Mouse (Mus musculus) neural tube, embryonic 10.5 days (tissue): ENCODE results near the gene Olfr281.
A peak's percentile ranks its signal among the peaks of the same experiment; 100 is the strongest.

Experiments
- DNase-seq: peaks from one replicate; pipeline ENCODE4 v3.0.0-alpha.2; 2017; ENCODE audit warnings: low spot score; ENCODE audit errors: extremely low spot score

The Olfr281 gene

DNA sequence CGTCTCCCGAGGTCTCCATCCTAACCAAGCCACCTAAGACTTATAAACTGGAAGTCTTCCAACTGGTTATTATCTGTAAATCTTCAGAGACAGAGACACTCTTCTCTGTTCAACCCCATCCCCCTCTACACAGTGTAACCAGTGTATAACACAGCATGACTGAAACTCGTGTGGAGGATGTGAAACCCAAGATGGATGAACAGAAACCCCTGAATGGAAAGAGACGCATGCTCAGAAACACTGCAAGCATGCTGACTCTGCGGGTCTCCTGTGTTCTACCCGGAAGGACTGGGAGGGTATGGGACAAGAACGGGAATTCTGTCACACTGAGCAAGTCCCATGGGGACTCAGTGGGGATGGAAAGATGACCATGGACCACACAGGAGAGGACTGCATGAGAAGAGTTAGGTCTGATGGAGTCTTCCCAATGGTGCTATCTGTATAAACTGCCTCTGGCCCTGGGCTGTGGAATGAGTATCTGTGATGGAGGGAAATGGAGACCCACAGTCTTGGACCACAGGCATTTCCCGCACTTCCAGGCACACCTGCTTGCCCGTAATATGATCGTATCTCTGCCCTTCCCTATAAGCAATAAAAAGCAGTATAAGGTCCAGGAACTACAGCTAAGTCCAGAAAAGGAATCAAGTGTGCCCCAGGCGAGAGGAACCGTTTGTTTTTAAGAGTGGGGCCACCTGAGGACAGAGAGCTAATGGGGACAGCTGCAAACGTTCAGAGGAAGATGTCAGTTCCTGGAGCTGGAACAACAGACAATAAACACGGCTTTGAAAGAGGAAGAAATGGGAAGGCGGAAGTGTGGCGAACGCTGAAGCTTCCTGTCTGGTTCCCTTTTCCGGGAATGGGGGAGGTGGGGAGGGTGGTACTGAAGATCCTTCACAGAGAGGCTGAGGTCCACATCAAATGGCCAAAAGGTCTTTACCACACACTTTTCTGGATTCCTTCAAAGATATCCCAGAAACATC, 31.8 kb downstream of the Olfr281 start:
- no peak for DNase-seq

- DNase-seq: no peak
Observed at GRCm38 (mm10) chr15:98486433-98487021, 34.1 kb downstream of the Olfr281 start.

DNA sequence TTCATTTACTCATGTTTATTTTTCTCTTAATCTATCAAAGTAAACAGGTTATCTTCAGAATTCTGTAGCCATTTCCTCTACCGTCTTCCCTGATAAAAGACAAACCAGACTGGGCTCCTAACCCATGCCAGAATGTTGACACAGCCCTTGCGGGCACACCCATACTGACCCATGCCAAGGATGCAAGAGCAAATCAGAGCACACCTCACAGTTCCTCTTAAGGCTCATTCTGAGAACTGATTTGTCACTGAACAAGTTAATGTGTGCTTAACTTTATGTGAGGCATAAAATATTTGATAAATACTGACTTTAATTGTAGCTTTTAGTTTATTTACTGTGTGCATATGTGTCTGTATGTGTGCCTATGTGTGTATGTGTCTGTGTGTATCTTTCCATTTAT, 38.9 kb downstream of the Olfr281 start:
- no peak for DNase-seq

DNA sequence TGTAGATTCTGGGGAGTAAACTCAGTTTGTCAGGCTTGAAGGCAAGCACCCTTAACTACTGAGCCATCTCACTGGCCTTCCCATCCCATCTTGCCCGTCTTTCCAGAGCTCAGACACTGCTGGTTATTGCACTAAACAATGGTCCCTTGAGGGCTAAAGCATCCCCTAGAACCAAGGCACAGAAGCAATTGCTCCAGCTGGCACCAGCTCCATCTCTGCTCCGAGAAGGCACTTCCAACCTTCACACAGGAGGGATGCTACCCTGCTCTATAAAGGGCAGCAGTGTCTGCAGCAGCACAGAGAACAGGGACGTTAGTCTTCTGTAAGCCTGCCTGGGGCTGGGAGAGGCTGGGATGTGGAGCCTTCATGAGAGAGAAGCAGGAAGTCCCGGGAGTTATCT, 39.7 kb downstream of the Olfr281 start, which contains the start of gene Olfr279:
Olfr279 (plus strand) TSS at position 301 of the 400 bp plus-strand sequence.
- no peak for DNase-seq

DNA sequence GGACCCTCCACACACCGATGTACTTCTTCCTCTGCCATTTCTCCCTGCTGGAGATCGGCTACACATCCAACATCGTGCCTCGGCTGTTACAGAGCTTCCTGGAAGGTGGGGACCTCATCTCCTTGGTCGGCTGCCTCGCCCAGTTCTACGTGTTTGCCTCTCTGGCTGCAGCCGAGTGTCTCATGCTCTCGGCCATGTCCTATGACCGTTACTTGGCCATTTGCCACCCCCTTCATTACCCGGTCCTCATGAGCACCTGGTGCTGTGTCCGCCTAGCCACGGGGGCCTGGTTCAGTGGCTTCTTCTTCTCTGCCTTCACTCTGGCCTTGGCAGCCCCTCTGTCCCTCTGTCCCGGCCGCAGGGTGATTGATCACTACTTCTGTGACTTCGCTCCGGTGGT, 45.2 kb downstream of the Olfr281 start:
- DNase-seq: no peak

DNA sequence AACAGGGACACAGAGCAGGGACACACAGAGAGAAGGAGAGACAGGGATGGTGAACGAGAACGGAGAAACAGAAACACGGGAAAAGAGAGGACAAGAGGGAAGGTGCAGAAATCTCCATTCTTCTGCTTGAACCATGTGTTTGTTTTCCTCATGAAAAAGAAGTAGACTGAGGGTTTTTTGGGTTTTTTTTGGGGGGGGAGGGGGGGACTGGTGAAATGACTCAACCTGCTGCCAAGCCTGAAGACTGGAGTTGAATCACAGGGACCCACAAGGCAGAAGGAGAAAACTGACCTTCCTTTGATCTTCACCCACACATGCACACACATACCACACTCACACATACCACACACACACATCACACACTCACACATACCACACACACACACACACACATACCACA, 50.9 kb downstream of the Olfr281 start:
- DNase-seq: no peak

- DNase-seq: peak; percentile 86
Observed at GRCm38 (mm10) chr15:98504514-98504913, 52.1 kb downstream of the Olfr281 start.

GRCm38 (mm10) chr15:98506253-98506957, 54.0 kb downstream of the Olfr281 start:
- DNase-seq: no peak

DNA sequence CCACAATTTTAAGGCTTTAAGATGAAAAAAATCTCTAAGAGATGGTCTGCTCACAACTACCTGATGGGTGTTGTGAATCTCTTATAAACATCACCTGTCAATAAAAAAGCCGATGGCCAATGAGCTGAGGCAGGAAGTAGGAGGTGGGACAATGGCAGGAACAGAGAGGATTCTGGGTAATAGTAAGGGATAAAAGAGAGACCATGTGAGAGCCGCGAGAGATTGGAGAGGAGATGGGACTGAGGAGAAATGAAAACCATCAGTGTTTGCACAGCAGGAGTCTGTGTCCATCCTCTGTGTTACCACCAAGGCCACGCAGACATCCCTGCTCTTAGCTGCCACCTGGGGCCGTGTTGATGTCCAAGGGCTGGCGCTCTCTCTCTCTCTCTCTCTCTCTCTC, 54.9 kb downstream of the Olfr281 start:
- DNase-seq: no peak

GRCm38 (mm10) chr15:98509387-98509786, 57.0 kb downstream of the Olfr281 start:
- DNase-seq: no peak
